Mouse (Mus musculus) macrophage (primary cell): ENCODE data around the gene Gm10837. TPM values are rescaled to one million over a fixed set of nuclear protein-coding genes. Genes with fewer than 3 reads are reported as not detected.

Experiments used
- H3K27ac ChIP-seq: fragments of 350-480 bp; formaldehyde crosslinking; 2 replicates; pipeline ENCODE4 v1.9.0; 2021
- H3K36me3 ChIP-seq: fragments of 350-480 bp; formaldehyde crosslinking; 2 replicates; pipeline ENCODE4 v1.9.0; 2021; ENCODE audit errors: inconsistent target
- H3K4me3 ChIP-seq: fragments of 350-480 bp; formaldehyde crosslinking; 2 replicates; pipeline ENCODE4 v1.9.0; 2021; ENCODE audit errors: inconsistent target
- H3K79me2 ChIP-seq: fragments of 350-480 bp; formaldehyde crosslinking; 2 replicates; pipeline ENCODE4 v1.9.0; 2021; ENCODE audit errors: inconsistent target
- WGBS: methylation state at CpG from one replicate; pipeline ENCODE4 v1.1.7; 2026; ENCODE audit warnings: inconsistent platforms; ENCODE audit not compliant: missing documents; 5-methylcytosine and 5-hydroxymethylcytosine counted together
- polyA plus RNA-seq: library from polyadenylated mRNA; stranded (reverse); fragments of 250-400 nt; gene quantifications from 3 replicates; pipeline ENCODE4 v1.2.4, GENCODE M21; 2018; ENCODE audit warnings: inconsistent platforms

Gm10837 gene
- polyA plus RNA-seq, 1 experiment from 2014 or later: not detected

GRCm38 (mm10) chr14:122472161-122472560 lies 18.2 kb upstream of the Gm10837 start:
- WGBS: 6% methylated on average over 8 of the region's 13 CpGs
- no peak overlapping the region for H3K27ac ChIP-seq
- no peaks in the 10 kb centered on the region for H3K36me3 ChIP-seq
- no peak overlapping the region for H3K4me3 ChIP-seq
- H3K79me2 ChIP-seq: no peaks in the 10 kb centered on the region

DNA sequence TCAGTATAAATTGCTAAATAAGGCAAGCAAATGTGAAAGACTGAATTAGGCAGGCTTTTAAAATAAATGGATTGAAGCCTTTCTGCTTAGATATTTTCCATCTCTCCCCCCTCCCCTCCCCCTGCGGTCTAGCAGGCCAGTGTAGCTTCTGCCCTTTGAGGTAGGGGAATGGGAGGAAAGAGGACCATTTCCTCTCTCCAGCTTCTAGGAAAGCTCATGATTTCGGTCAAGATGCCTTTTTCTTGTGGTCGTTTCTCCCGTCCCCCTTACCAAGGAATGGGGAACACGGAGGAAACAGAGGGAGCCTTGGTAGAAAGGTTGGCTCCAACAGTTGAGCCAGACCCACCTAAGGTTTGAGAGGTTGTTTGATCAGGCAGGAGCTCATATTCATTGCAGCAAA lies 17.7 kb upstream of the Gm10837 start:
- H3K27ac ChIP-seq: no peak overlapping the region
- 7% methylated on average over 5 of the region's 5 CpGs for WGBS
- no peaks in the 10 kb centered on the region for H3K36me3 ChIP-seq
- H3K4me3 ChIP-seq: no peak overlapping the region
- H3K79me2 ChIP-seq: no peaks in the 10 kb centered on the region

DNA sequence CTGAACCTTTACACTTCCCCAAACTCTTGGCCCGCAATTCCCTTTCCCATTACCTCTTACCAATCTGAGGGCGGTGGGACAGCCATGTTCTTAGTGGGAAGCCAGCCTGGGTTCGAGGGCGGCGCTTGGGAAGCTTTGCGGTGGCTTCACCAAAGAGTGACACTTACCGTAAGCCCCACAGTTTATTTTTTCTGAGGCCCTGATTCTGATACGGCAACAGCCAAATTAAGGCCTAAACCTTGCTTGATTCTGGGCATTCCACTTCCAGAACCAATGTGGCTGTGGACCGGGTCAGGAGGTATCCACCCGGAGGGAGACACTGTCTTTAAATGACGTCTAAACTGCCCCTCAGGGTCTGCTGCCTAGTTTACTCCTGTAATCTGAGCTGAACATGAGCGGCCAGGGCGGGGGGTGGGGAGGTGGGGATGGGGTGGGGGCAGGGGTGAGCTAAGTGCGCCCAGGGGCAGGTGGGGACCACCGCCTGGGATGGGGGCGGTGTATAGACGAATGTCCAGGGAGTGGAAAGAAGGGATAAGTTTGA lies 17.1 kb upstream of the Gm10837 start:
- H3K27ac ChIP-seq: no peak overlapping the region
- no peak overlapping the region for H3K4me3 ChIP-seq
- 10% methylated on average over 17 of the region's 17 CpGs for WGBS
- H3K36me3 ChIP-seq: no peaks in the 10 kb centered on the region
- H3K79me2 ChIP-seq: no peaks in the 10 kb centered on the region

DNA sequence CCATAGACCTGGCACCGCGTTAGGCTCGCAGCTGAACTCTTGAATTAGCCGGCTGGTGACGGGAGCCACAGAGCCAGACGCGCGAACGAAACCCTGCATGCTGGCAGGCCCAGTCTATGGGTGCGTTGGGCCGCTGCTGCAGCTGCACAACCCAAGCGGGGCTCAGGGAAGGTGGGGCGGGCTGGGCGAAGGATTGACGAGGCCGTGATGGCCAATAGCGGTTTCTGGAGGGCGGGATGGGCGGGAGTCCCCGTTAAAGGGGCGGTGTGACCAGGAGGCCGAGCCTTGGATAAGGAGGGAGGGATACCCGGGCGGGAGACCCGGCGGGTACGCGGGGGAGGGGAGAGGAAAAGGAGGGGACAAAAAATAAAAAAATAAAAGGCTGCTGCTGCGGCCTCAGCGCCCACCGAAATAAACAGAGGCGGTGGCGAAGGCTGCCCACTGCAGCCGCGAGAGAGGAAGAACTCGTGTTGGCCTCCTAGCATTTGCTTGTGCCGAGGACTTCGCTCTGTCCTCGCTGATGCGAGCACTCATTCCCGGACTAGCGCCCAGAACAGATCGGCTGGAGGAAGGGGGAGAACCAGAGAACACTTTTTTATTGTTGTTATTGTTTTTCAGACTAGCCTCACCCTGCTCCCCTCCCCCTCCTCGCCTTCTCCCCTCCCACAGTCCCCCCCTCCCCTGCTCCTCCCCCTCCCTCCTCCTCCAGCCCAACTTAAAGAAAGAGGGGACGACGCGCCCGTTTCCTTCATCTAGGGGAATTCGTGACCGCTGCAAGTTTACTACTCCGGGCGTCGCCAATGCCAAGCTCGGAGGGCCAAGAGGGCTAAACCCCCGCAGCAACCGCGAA lies 16.1 kb upstream of the Gm10837 start:
- Histone ChIP-seq H3K4me3 (no peak overlapping the region), H3K27ac (no peak overlapping the region), H3K36me3 (no peaks in the 10 kb centered on the region), H3K79me2 (no peaks in the 10 kb centered on the region)
- 3% methylated on average over 54 of the region's 57 CpGs for WGBS

GRCm38 (mm10) chr14:122474891-122475556 lies 15.4 kb upstream of the Gm10837 start, which contains the start of gene Zic2:
Gene Zic2, plus strand, starts transcription at chr14:122475435.
- Histone ChIP-seq H3K79me2 (no peaks in the 10 kb centered on the region), H3K27ac (no peak within 1 kb of the TSS), H3K4me3 (no peak within 1 kb of the TSS), H3K36me3 (no peaks in the 10 kb centered on the region)
- WGBS: 2% methylated on average over 44 of the region's 73 CpGs

DNA sequence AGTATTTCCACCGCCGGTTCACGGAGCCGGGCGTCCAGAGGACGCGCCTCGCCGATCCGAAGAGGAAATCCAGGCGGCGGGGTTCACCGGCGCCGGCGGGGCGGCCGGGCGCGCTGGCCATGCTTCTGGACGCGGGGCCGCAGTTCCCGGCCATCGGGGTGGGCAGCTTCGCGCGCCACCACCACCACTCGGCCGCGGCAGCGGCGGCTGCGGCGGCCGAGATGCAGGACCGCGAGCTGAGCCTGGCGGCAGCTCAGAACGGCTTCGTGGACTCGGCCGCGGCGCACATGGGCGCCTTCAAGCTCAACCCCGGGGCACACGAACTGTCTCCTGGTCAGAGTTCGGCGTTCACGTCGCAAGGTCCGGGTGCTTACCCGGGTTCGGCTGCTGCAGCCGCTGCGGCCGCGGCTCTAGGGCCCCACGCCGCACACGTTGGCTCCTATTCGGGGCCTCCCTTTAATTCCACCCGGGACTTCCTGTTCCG lies 14.8 kb upstream of the Gm10837 start:
- Histone ChIP-seq H3K79me2 (no peaks in the 10 kb centered on the region), H3K27ac (no peak overlapping the region), H3K4me3 (no peak overlapping the region), H3K36me3 (no peaks in the 10 kb centered on the region)
- WGBS: 1% methylated on average over 52 of the region's 65 CpGs

DNA sequence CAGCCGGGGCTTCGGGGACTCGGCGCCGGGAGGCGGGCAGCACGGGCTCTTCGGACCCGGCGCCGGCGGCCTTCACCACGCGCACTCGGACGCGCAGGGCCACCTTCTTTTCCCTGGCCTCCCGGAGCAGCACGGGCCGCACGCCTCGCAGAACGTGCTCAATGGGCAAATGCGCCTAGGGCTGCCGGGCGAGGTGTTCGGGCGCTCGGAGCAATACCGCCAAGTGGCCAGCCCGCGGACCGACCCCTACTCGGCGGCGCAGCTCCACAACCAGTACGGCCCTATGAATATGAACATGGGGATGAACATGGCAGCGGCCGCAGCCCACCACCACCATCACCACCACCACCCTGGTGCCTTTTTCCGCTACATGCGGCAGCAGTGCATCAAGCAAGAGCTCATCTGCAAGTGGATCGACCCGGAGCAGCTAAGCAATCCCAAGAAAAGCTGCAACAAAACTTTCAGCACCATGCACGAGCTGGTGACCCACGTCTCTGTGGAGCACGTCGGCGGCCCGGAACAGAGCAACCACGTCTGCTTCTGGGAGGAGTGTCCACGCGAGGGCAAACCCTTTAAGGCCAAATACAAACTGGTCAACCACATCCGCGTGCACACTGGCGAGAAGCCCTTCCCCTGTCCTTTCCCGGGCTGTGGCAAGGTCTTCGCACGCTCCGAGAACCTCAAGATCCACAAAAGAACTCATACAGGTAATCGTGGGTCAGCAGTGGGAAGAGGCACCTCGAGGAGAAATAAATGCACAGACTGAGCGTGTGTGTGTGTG lies 14.2 kb upstream of the Gm10837 start:
- WGBS: 4% methylated on average over 52 of the region's 62 CpGs
- Histone ChIP-seq H3K79me2 (no peaks in the 10 kb centered on the region), H3K4me3 (no peak overlapping the region), H3K36me3 (no peaks in the 10 kb centered on the region), H3K27ac (no peak overlapping the region)

- no peaks in the 10 kb centered on the region for H3K79me2 ChIP-seq
- H3K36me3 ChIP-seq: no peaks in the 10 kb centered on the region
- H3K4me3 ChIP-seq: no peak overlapping the region
- WGBS: 8% methylated on average over 17 of the region's 18 CpGs
- no peak overlapping the region for H3K27ac ChIP-seq
Measured at GRCm38 (mm10) chr14:122476822-122477215, 13.6 kb upstream of the Gm10837 start.

- no peak overlapping the region for H3K4me3 ChIP-seq
- H3K79me2 ChIP-seq: no peaks in the 10 kb centered on the region
- WGBS: 8% methylated on average over 20 of the region's 20 CpGs
- no peaks in the 10 kb centered on the region for H3K36me3 ChIP-seq
- H3K27ac ChIP-seq: no peak overlapping the region
Measured at GRCm38 (mm10) chr14:122477261-122477671, 13.1 kb upstream of the Gm10837 start.

DNA sequence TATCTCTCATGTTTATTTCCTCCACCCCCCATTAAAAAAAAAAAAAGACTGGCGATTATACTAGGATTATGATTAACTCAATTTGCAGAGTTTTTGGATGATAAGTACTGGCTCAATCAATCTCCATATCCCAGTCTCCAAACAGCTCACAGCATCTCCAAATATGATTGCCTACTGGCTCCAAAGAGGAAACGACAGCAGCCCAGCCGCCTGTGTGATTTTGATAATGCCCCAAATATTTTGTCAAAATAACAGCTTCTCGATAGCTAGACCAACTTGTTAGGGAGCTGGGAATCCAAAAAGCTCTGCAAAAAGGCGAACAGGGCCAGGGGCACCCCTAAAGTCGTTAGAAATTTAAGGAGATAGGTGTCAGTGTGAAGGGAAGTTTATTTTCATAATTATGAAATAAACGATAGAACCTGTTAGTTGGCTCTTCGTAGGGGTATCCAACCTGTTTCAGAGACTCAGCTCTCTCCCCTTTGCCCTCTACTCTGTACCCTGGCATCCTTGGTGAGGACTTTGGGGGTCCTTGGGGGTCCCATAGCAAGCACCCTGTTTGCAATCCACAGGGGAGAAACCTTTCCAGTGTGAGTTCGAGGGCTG lies 12.3 kb upstream of the Gm10837 start:
- Histone ChIP-seq H3K4me3 (no peak overlapping the region), H3K27ac (no peak overlapping the region), H3K79me2 (no peaks in the 10 kb centered on the region), H3K36me3 (no peaks in the 10 kb centered on the region)
- WGBS: 9% methylated on average over 9 of the region's 9 CpGs

GRCm38 (mm10) chr14:122478574-122479011 lies 11.8 kb upstream of the Gm10837 start:
- no peaks in the 10 kb centered on the region for H3K36me3 ChIP-seq
- WGBS: 6% methylated on average over 22 of the region's 22 CpGs
- no peaks in the 10 kb centered on the region for H3K79me2 ChIP-seq
- H3K4me3 ChIP-seq: no peak overlapping the region
- H3K27ac ChIP-seq: no peak overlapping the region

DNA sequence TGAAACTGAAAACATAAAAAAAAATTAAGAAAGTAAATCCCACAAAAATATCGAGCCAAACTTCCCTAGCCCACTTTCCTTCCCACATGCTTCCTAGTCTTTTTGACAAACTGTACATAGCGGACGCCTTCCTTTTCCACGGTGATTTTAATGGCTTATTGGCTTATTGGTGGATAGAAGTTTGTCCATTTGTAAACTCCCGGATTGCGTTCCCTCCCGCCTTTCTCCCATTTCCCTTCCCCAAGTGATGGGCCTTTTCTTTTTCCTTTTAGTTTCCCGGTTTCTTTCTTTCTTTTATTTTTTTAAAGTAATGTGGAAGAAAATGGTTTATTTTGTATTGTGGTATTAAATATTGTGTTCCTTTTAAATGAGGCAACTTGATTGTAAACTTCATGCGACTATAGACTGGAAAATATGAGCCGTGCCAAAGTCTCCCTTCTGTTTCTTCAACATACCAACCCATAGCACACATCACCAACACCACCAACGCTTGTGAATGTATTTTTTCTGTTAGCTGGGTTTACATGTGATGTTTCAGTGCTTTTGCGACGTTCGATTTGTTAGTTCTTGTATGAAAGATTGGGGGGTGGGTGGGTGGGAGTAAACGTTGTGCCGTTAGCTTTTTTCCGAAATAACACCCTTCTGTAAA lies 10.8 kb upstream of the Gm10837 start:
- no peaks in the 10 kb centered on the region for H3K36me3 ChIP-seq
- H3K79me2 ChIP-seq: no peaks in the 10 kb centered on the region
- no peak overlapping the region for H3K27ac ChIP-seq
- WGBS: 39% methylated on average over 17 of the region's 17 CpGs
- no peak overlapping the region for H3K4me3 ChIP-seq

- Histone ChIP-seq H3K27ac (no peak overlapping the region), H3K79me2 (no peaks in the 10 kb centered on the region), H3K4me3 (no peak overlapping the region), H3K36me3 (no peaks in the 10 kb centered on the region)
- 23% methylated on average over 2 of the region's 2 CpGs for WGBS
Measured at GRCm38 (mm10) chr14:122480355-122480754, 10.0 kb upstream of the Gm10837 start.

GRCm38 (mm10) chr14:122481181-122481580 lies 9.2 kb upstream of the Gm10837 start:
- WGBS: 17% methylated on average over 15 of the region's 15 CpGs
- Histone ChIP-seq H3K4me3 (no peak overlapping the region), H3K79me2 (no peaks in the 10 kb centered on the region), H3K27ac (no peak overlapping the region), H3K36me3 (no peaks in the 10 kb centered on the region)
